Mouse (Mus musculus) ovary, postnatal 14 days (tissue): ENCODE results near the gene Auts2.

Experiments used
- DNase-seq: peaks from one replicate; pipeline ENCODE4 v3.0.0; 2022; ENCODE audit warnings: low spot score

Auts2 gene

DNA sequence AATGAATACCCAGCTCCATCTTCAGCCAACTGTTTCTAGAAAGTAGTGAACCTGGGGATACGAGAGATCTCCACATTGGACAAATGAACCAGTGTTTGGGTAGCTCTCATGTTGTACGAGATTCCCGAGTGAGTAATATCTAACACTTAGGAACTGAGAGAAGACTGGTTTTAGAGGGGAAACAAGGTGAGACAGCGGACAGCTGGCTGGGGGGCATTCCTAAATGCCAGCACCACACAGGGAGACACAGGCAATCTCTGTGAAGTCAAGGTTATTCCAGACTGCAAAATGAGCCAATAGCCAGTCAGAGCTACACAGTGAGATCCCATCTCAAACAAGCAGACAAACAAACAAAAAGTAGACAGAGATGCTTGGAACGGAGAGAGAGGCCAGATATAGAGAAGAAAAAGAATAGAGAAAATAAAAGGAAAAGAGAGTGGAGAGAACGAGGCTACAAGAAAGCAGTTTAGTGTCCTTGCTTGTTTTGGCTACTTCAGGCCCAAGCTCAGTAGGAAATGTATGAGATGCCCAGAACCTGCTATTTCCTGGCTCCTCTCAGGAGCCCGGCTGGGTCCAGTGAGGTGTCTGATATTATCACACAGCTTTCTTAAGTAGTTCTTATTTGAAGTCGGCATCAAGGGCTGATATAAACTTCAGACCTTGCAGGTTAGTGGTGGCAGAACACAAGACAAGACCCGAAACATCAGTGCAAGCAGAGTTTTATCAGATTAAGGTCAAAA is 224.9 kb downstream of the Auts2 start:
- no peak for DNase-seq

- DNase-seq: no peak
These were observed 226.2 kb downstream of the Auts2 start for GRCm38 (mm10) chr5:132316897-132317296.

GRCm38 (mm10) chr5:132314300-132314699 is 228.8 kb downstream of the Auts2 start:
- no peak for DNase-seq

- DNase-seq: no peak
These were observed 236.1 kb downstream of the Auts2 start for GRCm38 (mm10) chr5:132307000-132307399.

GRCm38 (mm10) chr5:132305354-132305934 is 237.7 kb downstream of the Auts2 start:
- DNase-seq: no peak

DNA sequence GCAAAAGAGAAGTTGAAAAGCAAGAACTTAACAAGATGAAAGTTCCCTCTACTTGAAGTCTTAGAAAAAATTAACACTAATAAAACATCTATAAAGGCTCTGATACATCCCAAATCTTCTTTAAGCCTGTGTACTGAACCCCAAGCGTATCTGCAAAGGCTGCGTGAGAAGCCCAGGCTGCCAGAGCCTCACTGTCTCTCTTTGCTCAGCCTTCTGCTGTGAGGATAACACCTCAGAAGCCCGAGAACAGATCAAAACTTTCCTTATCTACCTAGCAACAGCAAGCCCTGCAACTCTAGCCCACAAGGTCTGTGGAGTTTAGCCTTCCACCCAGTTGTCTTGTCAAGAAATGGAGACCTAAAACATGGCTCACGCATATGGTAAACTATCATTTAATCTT is 240.4 kb downstream of the Auts2 start:
- DNase-seq: no peak

GRCm38 (mm10) chr5:132300794-132301193 is 242.3 kb downstream of the Auts2 start:
- DNase-seq: no peak

DNA sequence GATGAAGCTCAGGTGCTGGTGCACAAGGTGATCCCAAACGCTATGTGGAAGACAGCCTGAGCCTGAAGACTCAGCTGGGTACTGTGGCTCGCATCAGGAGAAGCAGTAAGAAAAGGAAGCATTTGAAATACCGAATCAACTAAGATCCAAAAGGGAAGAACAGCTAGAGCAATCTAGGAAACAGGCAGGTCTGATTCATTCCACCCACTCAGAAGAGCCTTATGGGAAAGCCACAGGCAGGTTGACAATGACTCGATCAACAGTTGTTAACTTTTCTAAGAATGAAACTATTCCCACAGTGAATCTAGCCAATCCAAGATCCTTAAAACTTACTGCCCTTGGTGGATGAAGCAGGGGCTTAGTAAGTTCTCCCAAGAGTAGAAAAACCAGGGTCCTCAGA is 243.4 kb downstream of the Auts2 start:
- DNase-seq: no peak

- no peak for DNase-seq
These were observed 244.1 kb downstream of the Auts2 start for GRCm38 (mm10) chr5:132298996-132299395.

- no peak for DNase-seq
These were observed 245.8 kb downstream of the Auts2 start for GRCm38 (mm10) chr5:132297309-132297708.

GRCm38 (mm10) chr5:132294469-132294868 is 248.7 kb downstream of the Auts2 start:
- no peak for DNase-seq

DNA sequence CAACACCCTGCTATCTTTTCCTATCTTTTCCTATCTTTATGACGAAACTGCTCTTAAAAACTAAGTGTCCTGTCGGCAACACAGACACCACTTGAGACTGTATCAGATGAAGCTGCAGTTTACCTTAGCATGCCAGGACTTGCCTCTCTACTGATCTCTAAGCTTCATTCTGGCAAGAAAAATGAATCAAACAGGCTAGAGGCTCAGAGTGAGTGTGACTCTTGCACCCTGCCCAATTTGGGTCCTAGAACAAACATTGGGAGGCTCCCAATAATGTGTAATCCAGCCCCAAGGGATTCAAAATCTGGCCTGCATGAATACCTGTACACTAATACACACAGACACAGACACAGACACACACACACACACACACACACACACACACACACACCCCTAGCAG is 250.2 kb downstream of the Auts2 start:
- no peak for DNase-seq

GRCm38 (mm10) chr5:132290606-132291535 is 252.3 kb downstream of the Auts2 start:
- DNase-seq: no peak

DNA sequence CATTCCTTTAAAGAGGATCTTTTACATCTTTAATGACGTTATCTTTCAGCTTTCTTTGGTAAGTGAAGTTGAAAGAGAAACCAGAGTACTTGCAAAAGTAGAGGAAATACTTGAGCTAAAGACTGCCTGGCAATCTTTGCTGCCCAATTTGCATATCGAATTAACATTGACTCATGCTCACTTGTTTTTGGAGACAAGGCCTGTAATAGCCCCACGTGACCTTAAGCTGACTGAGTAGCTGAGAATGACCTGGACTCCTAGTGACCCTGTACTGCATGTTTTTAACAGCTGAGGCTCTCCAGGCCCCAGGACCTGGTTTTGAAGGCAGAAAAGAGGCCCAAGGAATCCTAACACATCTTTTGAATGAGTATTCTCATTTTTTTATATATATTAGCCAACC is 259.4 kb downstream of the Auts2 start:
- no peak for DNase-seq

DNA sequence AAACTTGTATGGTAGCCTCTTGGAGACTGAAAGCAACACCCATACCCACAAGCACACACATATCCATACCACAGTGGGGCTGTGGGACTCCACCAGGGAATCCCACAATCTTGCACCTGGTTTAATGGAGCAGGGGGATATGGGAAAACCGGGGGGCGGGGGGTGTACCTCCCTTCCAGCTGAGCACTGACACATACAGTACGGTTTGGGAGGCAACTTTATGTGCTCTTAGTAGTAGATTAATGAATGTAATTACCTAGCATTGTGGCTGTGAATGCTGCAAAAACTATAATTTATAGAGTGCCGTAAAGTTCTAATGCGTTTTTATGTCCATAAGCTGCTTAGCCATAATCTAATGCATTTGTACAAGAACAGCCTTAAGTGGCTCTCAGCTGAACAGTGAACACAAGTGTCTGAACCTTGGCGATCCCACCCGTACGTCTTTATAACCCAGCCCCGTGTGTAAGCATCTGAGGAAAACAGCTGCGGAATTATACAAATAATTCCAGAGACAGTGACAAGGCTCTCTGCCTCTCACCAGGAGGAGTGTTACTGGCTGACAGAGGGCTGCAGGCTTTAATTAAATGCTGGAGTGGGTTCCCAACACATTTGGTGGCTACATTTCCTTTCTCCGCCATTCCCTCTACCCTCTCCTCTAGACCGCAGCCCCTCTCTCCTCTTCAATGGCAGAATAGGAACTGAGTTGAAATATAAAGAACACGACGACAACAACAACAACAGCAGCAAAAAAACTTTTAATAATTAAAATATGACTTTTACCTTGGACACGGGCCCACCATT is 268.8 kb downstream of the Auts2 start:
- no peak for DNase-seq

GRCm38 (mm10) chr5:132272132-132272531 is 271.0 kb downstream of the Auts2 start:
- no peak for DNase-seq

DNA sequence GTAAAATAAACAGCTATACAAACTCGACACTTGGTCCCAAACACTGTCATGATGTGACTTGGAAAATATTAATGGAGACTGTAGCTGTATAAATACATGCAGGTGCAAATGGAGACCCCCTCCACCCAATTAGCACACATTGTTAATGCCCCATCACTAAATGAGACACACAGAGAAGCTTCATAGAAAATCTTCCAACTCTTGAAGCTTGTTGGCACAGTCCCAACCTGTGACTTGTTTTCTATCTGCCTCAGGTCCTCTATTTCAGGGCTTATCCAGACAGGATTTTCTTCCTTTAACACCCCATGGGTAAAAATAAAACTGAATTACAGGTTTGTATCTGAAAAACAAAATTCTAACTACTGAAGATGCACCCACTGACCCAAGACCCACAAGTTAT is 272.2 kb downstream of the Auts2 start:
- DNase-seq: no peak

- no peak for DNase-seq
These were observed 273.1 kb downstream of the Auts2 start for GRCm38 (mm10) chr5:132270074-132270473.

GRCm38 (mm10) chr5:132268351-132268967 is 274.7 kb downstream of the Auts2 start:
- no peak for DNase-seq

GRCm38 (mm10) chr5:132265015-132265414 is 278.1 kb downstream of the Auts2 start:
- DNase-seq: no peak

- DNase-seq: no peak
These were observed 281.4 kb downstream of the Auts2 start for GRCm38 (mm10) chr5:132261750-132262149.

- no peak for DNase-seq
These were observed 284.3 kb downstream of the Auts2 start for GRCm38 (mm10) chr5:132258882-132259281.
